Comparison of ENCODE assay signal across 8 mouse cellular contexts in the genomic region with DNA sequence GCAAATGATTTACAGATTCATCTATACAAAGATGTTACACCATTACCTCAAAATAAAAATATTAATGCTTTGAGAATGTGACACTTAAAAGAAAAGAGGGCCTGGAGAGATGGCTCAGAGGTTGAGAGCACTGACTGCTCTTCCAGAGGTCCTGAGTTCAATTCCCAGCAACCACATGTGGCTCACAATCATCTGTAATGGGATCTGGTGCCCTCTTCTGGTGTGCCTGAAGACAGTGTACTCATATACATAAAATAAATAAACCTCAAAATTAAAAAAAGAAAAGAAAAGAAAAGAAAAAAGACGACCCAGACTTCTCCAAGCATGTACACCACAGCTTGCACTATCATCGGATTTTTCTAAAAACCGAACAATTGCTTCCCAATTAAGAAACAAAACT. TPM values are rescaled to one million over a fixed set of nuclear protein-coding genes. Genes with fewer than 3 reads are reported as not detected.
DNase-seq lines count a peak whose midpoint lies in the region; ATAC-seq and TF ChIP-seq lines count a peak whose summit lies in the region.

No protein-coding gene starts in this region.

- no peak for TF ChIP-seq POLR2A in myocyte (IDR thresholded peaks at IDR 0.05; ENCODE audit: insufficient read length, low read depth)

- H3K4me3 ChIP-seq in kidney, embryonic 16.5 days (ENCODE audit: low read length) = peak overlapping the region; percentile 99
- H3K4me3 ChIP-seq in embryonic facial prominence, embryonic 13.5 days = peak overlapping the region; percentile 99
- 0 out of 2 replicates have a peak overlapping the region, but pooled peaks have one; percentile 99 for H3K4me3 ChIP-seq in intestine, embryonic 16.5 days (ENCODE audit: low read length)
- peak overlapping the region; percentile 83 for H3K4me3 ChIP-seq in myocyte

- H3K36me3 ChIP-seq in kidney, embryonic 16.5 days (ENCODE audit: insufficient read depth, low read length) = no peaks in the 10 kb centered on the region
- H3K36me3 ChIP-seq in embryonic facial prominence, embryonic 13.5 days = no peaks in the 10 kb centered on the region
- no peaks in the 10 kb centered on the region for H3K36me3 ChIP-seq in intestine, embryonic 16.5 days (ENCODE audit: control insufficient read depth, insufficient read depth, low read length)
- no peaks in the 10 kb centered on the region for H3K36me3 ChIP-seq in myocyte (ENCODE audit: control insufficient read depth, insufficient read depth)

- H3K27me3 ChIP-seq in kidney, embryonic 16.5 days (ENCODE audit: insufficient read depth, low read length) = no peaks in the 10 kb centered on the region
- H3K27me3 ChIP-seq in embryonic facial prominence, embryonic 13.5 days = no peaks in the 10 kb centered on the region
- H3K27me3 ChIP-seq in intestine, embryonic 16.5 days (replicated peaks; ENCODE audit: control insufficient read depth, insufficient read depth, low read length) = no peaks in the 10 kb centered on the region
- H3K27me3 ChIP-seq in myocyte (ENCODE audit: control insufficient read depth, insufficient read depth, insufficient read length) = no peaks in the 10 kb centered on the region

- H3K27ac ChIP-seq in kidney, embryonic 16.5 days (ENCODE audit: low read length) = no peak overlapping the region
- H3K27ac ChIP-seq in embryonic facial prominence, embryonic 13.5 days = no peak overlapping the region
- H3K27ac ChIP-seq in intestine, embryonic 16.5 days (ENCODE audit: low read length) = no peak overlapping the region

- no peak overlapping the region for H3K9ac ChIP-seq in kidney, embryonic 16.5 days (replicated peaks; ENCODE audit: low read length)
- no peak overlapping the region for H3K9ac ChIP-seq in embryonic facial prominence, embryonic 13.5 days
- H3K9ac ChIP-seq in intestine, embryonic 16.5 days (ENCODE audit: low read depth, low read length) = no peak overlapping the region

- H3K4me1 ChIP-seq in kidney, embryonic 16.5 days (ENCODE audit: insufficient read depth, low read length) = peaks cover 7% of the 10 kb centered on the region; the same call in 1 of the 2 replicates
- peaks cover 3% of the 10 kb centered on the region; the same call in 1 of the 2 replicates for H3K4me1 ChIP-seq in embryonic facial prominence, embryonic 13.5 days
- peaks cover 3% of the 10 kb centered on the region; the same call in 1 of the 2 replicates for H3K4me1 ChIP-seq in intestine, embryonic 16.5 days (ENCODE audit: control insufficient read depth, insufficient read depth, low read length)

- peaks cover 68% of the 10 kb centered on the region for H3K79me2 ChIP-seq in myocyte (ENCODE audit: control insufficient read depth, insufficient read depth)

- H3K9me3 ChIP-seq in kidney, embryonic 16.5 days (ENCODE audit: low read length) = no peaks in the 10 kb centered on the region
- no peaks in the 10 kb centered on the region for H3K9me3 ChIP-seq in embryonic facial prominence, embryonic 13.5 days
- H3K9me3 ChIP-seq in intestine, embryonic 16.5 days (ENCODE audit: control insufficient read depth, low read length) = no peaks in the 10 kb centered on the region

- no peak for ATAC-seq in kidney, embryonic 16.5 days (ENCODE audit: low FRiP score, low TSS enrichment)
- ATAC-seq in embryonic facial prominence, embryonic 13.5 days (ENCODE audit: insufficient number of reproducible peaks, insufficient read depth, low FRiP score, low TSS enrichment, low read depth) = no peak
- no peak for ATAC-seq in intestine, embryonic 16.5 days

- peak overlapping the region; percentile 69 for H3ac ChIP-seq in myocyte (ENCODE audit: control insufficient read depth, insufficient read length)

- peak overlapping the region; percentile 68 for H3K4me2 ChIP-seq in kidney, embryonic 16.5 days (replicated peaks; ENCODE audit: low read depth, low read length)
- H3K4me2 ChIP-seq in embryonic facial prominence, embryonic 13.5 days = peak overlapping the region; percentile 66
- peak overlapping the region; percentile 68 for H3K4me2 ChIP-seq in intestine, embryonic 16.5 days (ENCODE audit: low read depth, low read length)
- peak overlapping the region; percentile 84 for H3K4me2 ChIP-seq in myocyte (ENCODE audit: low read depth)

- no peak for DNase-seq in kidney, postnatal 14 days
- DNase-seq in thymus, postnatal 4 days = no peak
- no peak for DNase-seq in adrenal gland, postnatal 4 days (ENCODE audit: low spot score in 2 of 2)
- no peak for DNase-seq in natural killer cell, adult 2 months (ENCODE audit: low spot score in 2 of 2)

- 49% methylated on average over 3 of the region's 3 CpGs for WGBS in kidney, embryonic 16.5 days
- 43% methylated on average over 3 of the region's 3 CpGs for WGBS in embryonic facial prominence, embryonic 13.5 days
- WGBS in intestine, embryonic 16.5 days = 45% methylated on average over 3 of the region's 3 CpGs

TF ChIP-seq in myocyte, 11 proteins besides CTCF, POLR2A, EP300 and RAD21:
- TF ChIP-seq MAX (IDR thresholded peaks at IDR 0.05; ENCODE audit: low read depth) (no peak), MYOG (IDR thresholded peaks at IDR 0.05; ENCODE audit: control insufficient read depth in 1 of 3, insufficient read depth in 1 of 3, insufficient read length in 2 of 3, low read depth in 2 of 3) (no peak), USF1 (IDR thresholded peaks at IDR 0.05; ENCODE audit: low read depth) (no peak), MYOD1 (IDR thresholded peaks at IDR 0.05; ENCODE audit: control insufficient read depth in 1 of 3, insufficient read length in 2 of 3, low read depth in 2 of 3) (no peak), SRF (IDR thresholded peaks at IDR 0.05; ENCODE audit: control insufficient read depth, insufficient read length, low read depth) (no peak), CEBPB (IDR thresholded peaks at IDR 0.05; ENCODE audit: insufficient read depth, poor library complexity, severe bottlenecking) (no peak), E2F4 (IDR thresholded peaks at IDR 0.05; ENCODE audit: insufficient read depth) (no peak), TCF3 (IDR thresholded peaks at IDR 0.05; ENCODE audit: insufficient read length, low read depth) (no peak), TCF12 (IDR thresholded peaks at IDR 0.05; ENCODE audit: insufficient read depth, poor library complexity, severe bottlenecking) (no peak), REST (IDR thresholded peaks at IDR 0.05; ENCODE audit: insufficient read depth, insufficient read length) (no peak), POLR2AphosphoS2 (IDR thresholded peaks at IDR 0.05; ENCODE audit: insufficient read length, low read depth) (no peak)

RNA-seq across cellular contexts. Expression of a gene that starts 1.2 kb away (rescaled TPM):
- polyA plus RNA-seq in kidney, embryonic 16.5 days (2015; fragmentation: Nextera tagmentation; extraction: Ambion mirVana) = 64.0 and 64.6 TPM in 2 replicates
- 37.7 and 41.4 TPM in 2 replicates for polyA plus RNA-seq in embryonic facial prominence, embryonic 13.5 days (2015; fragmentation: Nextera tagmentation; extraction: Ambion mirVana)
- polyA plus RNA-seq in intestine, embryonic 16.5 days (2015; fragmentation: Nextera tagmentation; extraction: Ambion mirVana) = 77.4 and 91.1 TPM in 2 replicates
- polyA plus RNA-seq in myocyte (2012; fragmentation: generic; extraction: Trizol) = 17.8 TPM
- 10 to 100 TPM; 51.4 to 56.5 TPM for total RNA-seq in adrenal gland, postnatal 4 days (2021)

RNA-seq across cellular contexts. Expression of a gene that starts 1.2 kb away (rescaled TPM):
- 74.8 and 74.9 TPM in 2 replicates for polyA plus RNA-seq in kidney, embryonic 16.5 days (2015; fragmentation: Nextera tagmentation; extraction: Ambion mirVana)
- polyA plus RNA-seq in embryonic facial prominence, embryonic 13.5 days (2015; fragmentation: Nextera tagmentation; extraction: Ambion mirVana) = 84.7 and 87.6 TPM in 2 replicates
- 49.6 and 54.3 TPM in 2 replicates for polyA plus RNA-seq in intestine, embryonic 16.5 days (2015; fragmentation: Nextera tagmentation; extraction: Ambion mirVana)
- 59.0 TPM for polyA plus RNA-seq in myocyte (2012; fragmentation: generic; extraction: Trizol)
- total RNA-seq in adrenal gland, postnatal 4 days (2021) = 100 to 1,000 TPM; 144 to 145 TPM
